Mouse (Mus musculus): ENCODE results near the gene Mrpl54. TPM values are rescaled to one million over a fixed set of nuclear protein-coding genes. Genes with fewer than 3 reads are reported as not detected.

Mrpl54 gene
- total and polyA plus RNA-seq, 2 experiments from 2014 or later = 162 to 164 TPM

GRCm38 (mm10) chr10:81292554-81293333 lies 26.0 kb upstream of the Mrpl54 start, which contains the start of gene Pip5k1c:
Pip5k1c (plus strand) TSS chr10:81292963.
- Histone ChIP-seq H3K4me2 (ENCODE audit: low read depth, low read length, poor library complexity, severe bottlenecking) (peak within 1 kb of the TSS; percentile 94), H3K4me3 (ENCODE audit: low read depth, low read length) (peak within 1 kb of the TSS; percentile 70), H3K9ac (replicated peaks; ENCODE audit: low read length, poor library complexity, severe bottlenecking) (peak within 1 kb of the TSS; percentile 92), H3K4me1 (ENCODE audit: insufficient read depth, low read length) (peaks cover 18% of the 10 kb centered on the region), H3K27ac (ENCODE audit: low read depth, low read length) (peak within 1 kb of the TSS; percentile 84), H3K9me3 (ENCODE audit: low read length) (no peaks in the 10 kb centered on the region), H3K27me3 (ENCODE audit: insufficient read depth, low read length) (no peaks in the 10 kb centered on the region), H3K36me3 (ENCODE audit: insufficient read depth, low read length) (no peaks in the 10 kb centered on the region)
- ATAC-seq (ENCODE audit: low FRiP score) (peak; percentile 95), DNase-seq (ENCODE audit: low spot score) (peak; percentile 99)
- WGBS = under 1% methylated on average over 71 of the region's 80 CpGs
- peak; percentile 89 for TF ChIP-seq CTCF (IDR thresholded peaks at IDR 0.05)

- H3K27ac ChIP-seq (ENCODE audit: low read depth, low read length) = no peak within 1 kb of the TSS
Observed at GRCm38 (mm10) chr10:81291511-81292104, 24.9 kb upstream of the Mrpl54 start, which contains the start of gene Tjp3. Tjp3 (minus strand) TSS chr10:81291581.

DNA sequence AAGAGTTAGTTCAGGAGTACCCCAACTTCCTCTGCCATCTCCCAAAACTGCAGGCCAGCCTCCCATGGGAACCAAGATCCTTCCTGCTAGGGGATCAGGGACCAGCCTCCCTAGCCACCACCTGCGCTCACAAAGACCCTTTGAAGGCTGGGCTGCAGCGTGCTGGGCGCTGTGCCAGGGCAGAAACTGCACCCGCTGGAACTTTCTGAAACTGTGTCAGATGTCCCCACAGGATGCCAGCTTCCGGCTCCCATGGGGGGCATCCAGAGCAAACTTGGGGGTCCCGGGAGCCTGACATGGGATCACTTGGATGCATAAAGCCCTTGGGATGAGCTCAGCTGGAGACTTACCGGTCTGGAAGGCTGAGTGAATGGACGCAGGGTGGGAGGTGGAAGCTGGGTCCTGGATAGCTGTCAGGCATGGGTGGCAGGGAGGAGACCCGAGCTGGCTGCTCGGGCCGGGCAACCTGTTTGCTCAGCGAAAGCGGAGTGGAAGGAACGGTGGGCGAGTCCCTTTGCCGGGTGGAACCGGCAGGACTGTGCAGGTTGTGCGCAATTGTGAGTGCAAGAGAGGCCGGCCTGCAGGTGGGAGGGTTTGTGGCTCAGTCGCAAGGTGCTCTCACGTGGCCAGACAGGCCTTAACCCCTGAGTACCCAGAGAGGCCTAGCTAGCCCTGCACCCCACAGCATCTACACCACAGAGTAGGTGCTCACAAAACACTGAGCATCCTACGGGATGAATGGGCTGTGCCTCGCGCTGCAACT lies 24.1 kb upstream of the Mrpl54 start:
- 17% methylated on average over 24 of the region's 24 CpGs for WGBS
- DNase-seq (ENCODE audit: low spot score) (no peak), ATAC-seq (ENCODE audit: low FRiP score) (no peak)
- no peaks in the 10 kb centered on the region for H3K9me3 ChIP-seq (ENCODE audit: low read length)
- H3K4me1 ChIP-seq (ENCODE audit: insufficient read depth, low read length) = peaks cover 18% of the 10 kb centered on the region
- H3K27ac ChIP-seq (ENCODE audit: low read depth, low read length) = no peak overlapping the region
- no peaks in the 10 kb centered on the region for H3K27me3 ChIP-seq (ENCODE audit: insufficient read depth, low read length)
- H3K4me2 ChIP-seq (ENCODE audit: low read depth, low read length, poor library complexity, severe bottlenecking) = peak overlapping the region; percentile 20; the same call in 1 of the 2 replicates
- H3K4me3 ChIP-seq (ENCODE audit: low read depth, low read length) = peak overlapping the region; percentile 11; the same call in 1 of the 2 replicates
- H3K9ac ChIP-seq (replicated peaks; ENCODE audit: low read length, poor library complexity, severe bottlenecking) = no peak overlapping the region
- no peaks in the 10 kb centered on the region for H3K36me3 ChIP-seq (ENCODE audit: insufficient read depth, low read length)
- no peak for TF ChIP-seq CTCF (IDR thresholded peaks at IDR 0.05)

More at GRCm38 (mm10) chr10:81291511-81292104, 24.9 kb upstream of the Mrpl54 start, which contains the start of gene Tjp3:
- Histone ChIP-seq H3K4me1 (ENCODE audit: insufficient read depth, low read length) (peaks cover 18% of the 10 kb centered on the region), H3K27me3 (ENCODE audit: insufficient read depth, low read length) (no peaks in the 10 kb centered on the region), H3K9me3 (ENCODE audit: low read length) (no peaks in the 10 kb centered on the region), H3K4me3 (ENCODE audit: low read depth, low read length) (peak within 1 kb of the TSS; percentile 70; the same call in 1 of the 2 replicates), H3K4me2 (ENCODE audit: low read depth, low read length, poor library complexity, severe bottlenecking) (peak within 1 kb of the TSS; percentile 20; the same call in 1 of the 2 replicates), H3K9ac (replicated peaks; ENCODE audit: low read length, poor library complexity, severe bottlenecking) (no peak within 1 kb of the TSS), H3K36me3 (ENCODE audit: insufficient read depth, low read length) (no peaks in the 10 kb centered on the region)
- DNase-seq (ENCODE audit: low spot score) = no peak
- WGBS = 81% methylated on average over 9 of the region's 9 CpGs
- no peak for TF ChIP-seq CTCF (IDR thresholded peaks at IDR 0.05)
- ATAC-seq (ENCODE audit: low FRiP score) = no peak

DNA sequence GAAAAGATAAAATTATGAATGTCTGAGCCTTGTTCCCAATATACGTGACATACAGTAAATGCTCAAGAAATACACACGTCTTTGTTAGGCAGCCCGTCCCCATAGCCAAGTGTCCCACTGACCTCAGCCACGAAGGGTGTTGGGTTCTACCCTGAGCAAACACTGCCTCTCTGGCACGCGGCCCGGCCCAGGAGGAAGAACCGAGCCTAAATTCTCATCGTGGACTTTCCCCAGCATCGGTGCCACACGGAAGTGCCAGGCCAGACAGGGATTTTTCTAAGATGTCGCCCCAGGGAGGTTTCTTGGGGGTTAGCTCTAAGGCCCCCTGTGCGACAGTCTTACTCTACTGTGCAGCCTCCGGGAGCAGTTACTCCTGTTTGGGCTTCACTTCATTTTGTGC lies 23.1 kb upstream of the Mrpl54 start:
- Histone ChIP-seq H3K9me3 (ENCODE audit: low read length) (no peaks in the 10 kb centered on the region), H3K4me3 (ENCODE audit: low read depth, low read length) (no peak overlapping the region), H3K4me2 (ENCODE audit: low read depth, low read length, poor library complexity, severe bottlenecking) (no peak overlapping the region), H3K36me3 (ENCODE audit: insufficient read depth, low read length) (no peaks in the 10 kb centered on the region), H3K27me3 (ENCODE audit: insufficient read depth, low read length) (no peaks in the 10 kb centered on the region), H3K9ac (replicated peaks; ENCODE audit: low read length, poor library complexity, severe bottlenecking) (no peak overlapping the region), H3K27ac (ENCODE audit: low read depth, low read length) (no peak overlapping the region), H3K4me1 (ENCODE audit: insufficient read depth, low read length) (peaks cover 13% of the 10 kb centered on the region)
- 60% methylated on average over 14 of the region's 14 CpGs for WGBS
- ATAC-seq (ENCODE audit: low FRiP score) (no peak), DNase-seq (ENCODE audit: low spot score) (no peak)
- no peak for TF ChIP-seq CTCF (IDR thresholded peaks at IDR 0.05)

- Histone ChIP-seq H3K4me2 (ENCODE audit: low read depth, low read length, poor library complexity, severe bottlenecking) (no peak overlapping the region), H3K9me3 (ENCODE audit: low read length) (no peaks in the 10 kb centered on the region), H3K27ac (ENCODE audit: low read depth, low read length) (no peak overlapping the region), H3K27me3 (ENCODE audit: insufficient read depth, low read length) (no peaks in the 10 kb centered on the region), H3K36me3 (ENCODE audit: insufficient read depth, low read length) (no peaks in the 10 kb centered on the region), H3K9ac (replicated peaks; ENCODE audit: low read length, poor library complexity, severe bottlenecking) (no peak overlapping the region), H3K4me1 (ENCODE audit: insufficient read depth, low read length) (peaks cover 7% of the 10 kb centered on the region), H3K4me3 (ENCODE audit: low read depth, low read length) (no peak overlapping the region)
- TF ChIP-seq CTCF (IDR thresholded peaks at IDR 0.05) = peak; percentile 93
- no peak for ATAC-seq (ENCODE audit: low FRiP score)
- DNase-seq (ENCODE audit: low spot score) = peak; percentile 73
- WGBS = 5% methylated on average over 7 of the region's 7 CpGs
Observed at GRCm38 (mm10) chr10:81289278-81289677, 22.5 kb upstream of the Mrpl54 start.

Data from midbrain, postnatal 0 days (tissue).